Mouse (Mus musculus) layer of hippocampus, postnatal 10 days (tissue): Measurements from ENCODE around the gene Dgcr2. TPM values are rescaled to one million over a fixed set of nuclear protein-coding genes. Genes with fewer than 3 reads are reported as not detected.

Experiments
- DNase-seq, 2 experiments: peaks; one replicate each; pipeline ENCODE4 v3.0.0; 2021; ENCODE audit warnings: low spot score in 2 of 2
- long read RNA-seq: library from polyadenylated mRNA; stranded (forward); transcript quantifications from one replicate; pipeline ENCODE4 v2.0.0, GENCODE M21; 2023
- total RNA-seq, 2 experiments: library from RNA; stranded (reverse); gene quantifications; 2 replicates each; pipeline ENCODE4 v1.2.3; 2021

The Dgcr2 gene
- 100 to 1,000 TPM; 109 to 114 TPM for total RNA-seq
- long read RNA-seq, full-length matches to known transcripts, result 32 of 53 reads
- long read RNA-seq, partial matches to known transcripts, result 8 of 53 reads
- long read RNA-seq, other reads (novel, unspliced or antisense), result 13 of 53 reads

- no peak for DNase-seq
These were observed at the start of gene Dgcr2, which contains the start of gene Tssk2 for GRCm38 (mm10) chr16:17898462-17898861. Gene Dgcr2, minus strand, starts transcription at chr16:17898562. Gene Tssk2, plus strand, starts transcription at chr16:17898637.

GRCm38 (mm10) chr16:17945081-17945831, 46.9 kb upstream of the Dgcr2 start:
- DNase-seq, result no peak

GRCm38 (mm10) chr16:17943466-17943865, 45.1 kb upstream of the Dgcr2 start:
- DNase-seq, result no peak

GRCm38 (mm10) chr16:17939255-17939751, 40.9 kb upstream of the Dgcr2 start:
- no peak for DNase-seq

GRCm38 (mm10) chr16:17938821-17939220, 40.5 kb upstream of the Dgcr2 start:
- DNase-seq, result peak in 1 of 2 experiments; percentile 43

- DNase-seq, result no peak
These were observed 39.8 kb upstream of the Dgcr2 start for GRCm38 (mm10) chr16:17938187-17938586.

GRCm38 (mm10) chr16:17936776-17937175, 38.4 kb upstream of the Dgcr2 start:
- no peak for DNase-seq

GRCm38 (mm10) chr16:17934445-17934910, 36.1 kb upstream of the Dgcr2 start:
- no peak for DNase-seq

GRCm38 (mm10) chr16:17933594-17934444, 35.5 kb upstream of the Dgcr2 start:
- no peak for DNase-seq

- no peak for DNase-seq
These were observed 33.6 kb upstream of the Dgcr2 start for GRCm38 (mm10) chr16:17931906-17932460.

- DNase-seq, result no peak
These were observed 31.3 kb upstream of the Dgcr2 start for GRCm38 (mm10) chr16:17929631-17930030.

- DNase-seq, result no peak
These were observed 30.8 kb upstream of the Dgcr2 start for GRCm38 (mm10) chr16:17929211-17929610.

- peak; percentile 58 to 71 for DNase-seq
These were observed 30.3 kb upstream of the Dgcr2 start for GRCm38 (mm10) chr16:17928627-17929104.

GRCm38 (mm10) chr16:17928087-17928580, 29.8 kb upstream of the Dgcr2 start, which contains the start of gene Slc25a1:
Gene Slc25a1, minus strand, starts transcription at chr16:17928219.
- peak; percentile 75 to 86 for DNase-seq

GRCm38 (mm10) chr16:17927351-17928082, 29.2 kb upstream of the Dgcr2 start:
- peak in 1 of 2 experiments; percentile 50 for DNase-seq

- no peak for DNase-seq
These were observed 23.8 kb upstream of the Dgcr2 start for GRCm38 (mm10) chr16:17922163-17922538.

- peak; percentile 96 for DNase-seq
These were observed 23.2 kb upstream of the Dgcr2 start for GRCm38 (mm10) chr16:17921325-17922162.

- no peak for DNase-seq
These were observed 22.2 kb upstream of the Dgcr2 start for GRCm38 (mm10) chr16:17920586-17920985.
